In genomic region chr5:142473696-142474095, GRCm38 (mm10) we compare ENCODE assay signal across 12 mouse cellular contexts. TPM values are rescaled to one million over a fixed set of nuclear protein-coding genes. Genes with fewer than 3 reads are reported as not detected.
DNase-seq lines count a peak whose midpoint lies in the region; ATAC-seq and TF ChIP-seq lines count a peak whose summit lies in the region.
"Had no signal": no experiment of that assay in that cellular context is flagged by ENCODE, and none has a peak within 500 bp of the region (broad histone marks: within the 10 kb centered on the region; RNA-seq: fewer than 3 reads in every experiment).

No protein-coding gene starts in this region.

- H3K27me3 ChIP-seq in forebrain, postnatal 0 days (ENCODE audit: insufficient read depth, low read length) = no peaks in the 10 kb centered on the region
- H3K27me3 ChIP-seq in forebrain, embryonic 12.5 days = no peaks in the 10 kb centered on the region
- H3K27me3 ChIP-seq in hindbrain, embryonic 11.5 days (ENCODE audit: control insufficient read depth, insufficient read depth, low read length) = no peaks in the 10 kb centered on the region
- H3K27me3 ChIP-seq: liver, embryonic 12.5 days; stomach, embryonic 15.5 days had no signal

- peaks cover 38% of the 10 kb centered on the region for H3K36me3 ChIP-seq in forebrain, postnatal 0 days (ENCODE audit: insufficient read depth)
- H3K36me3 ChIP-seq in forebrain, embryonic 12.5 days (replicated peaks) = peaks cover 30% of the 10 kb centered on the region
- H3K36me3 ChIP-seq in hindbrain, embryonic 11.5 days (ENCODE audit: control insufficient read depth, insufficient read depth, low read length) = 0 out of 2 replicates have a peak, but pooled peaks cover 4% of the 10 kb centered on the region

- peak; percentile 63; the same call in 1 of the 2 replicates for ATAC-seq in forebrain, postnatal 0 days
- no peak for ATAC-seq in forebrain, embryonic 12.5 days (ENCODE audit: low FRiP score)
- ATAC-seq in hindbrain, embryonic 11.5 days (ENCODE audit: low FRiP score) = peak; percentile 34; the same call in 1 of the 2 replicates
- no peak for ATAC-seq in megakaryocyte-erythroid progenitor cell, adult 5-6 weeks (replicated peaks; ENCODE audit: low FRiP score, low TSS enrichment, poor library complexity, severe bottlenecking)
- ATAC-seq: liver, embryonic 12.5 days had no signal

- no peaks in the 10 kb centered on the region for H3K4me1 ChIP-seq in forebrain, postnatal 0 days (ENCODE audit: insufficient read depth)
- 0 out of 2 replicates have a peak, but pooled peaks cover 5% of the 10 kb centered on the region for H3K4me1 ChIP-seq in forebrain, embryonic 12.5 days
- H3K4me1 ChIP-seq in hindbrain, embryonic 11.5 days (replicated peaks; ENCODE audit: control insufficient read depth, insufficient read depth, low read length) = no peaks in the 10 kb centered on the region
- H3K4me1 ChIP-seq: liver, embryonic 12.5 days; stomach, embryonic 15.5 days had no signal

- H3K9me3 ChIP-seq in forebrain, postnatal 0 days (ENCODE audit: low read length) = no peaks in the 10 kb centered on the region
- H3K9me3 ChIP-seq in forebrain, embryonic 12.5 days = no peaks in the 10 kb centered on the region
- no peaks in the 10 kb centered on the region for H3K9me3 ChIP-seq in hindbrain, embryonic 11.5 days (ENCODE audit: control insufficient read depth, low read length)
- H3K9me3 ChIP-seq: liver, embryonic 12.5 days; stomach, embryonic 15.5 days had no signal

- DNase-seq in forebrain, postnatal 0 days = no peak
- DNase-seq in Muller cell, postnatal 12 days (ENCODE audit: inconsistent ontology term) = peak; percentile 92
- peak; percentile 21 for DNase-seq in hindbrain, embryonic 11.5 days (ENCODE audit: low spot score)
- DNase-seq in mesoderm, embryonic 11.5 days (ENCODE audit: low read depth, low spot score) = peak; percentile 31
- DNase-seq in kidney, adult 11 months = no peak
- no peak for DNase-seq in thymus, postnatal 0 days (ENCODE audit: low spot score)
- DNase-seq: adrenal gland, postnatal 10 days; lung, postnatal 36 days had no signal

- H3K27ac ChIP-seq in forebrain, postnatal 0 days (ENCODE audit: low read depth, low read length) = no peak overlapping the region
- H3K27ac ChIP-seq in forebrain, embryonic 12.5 days = no peak overlapping the region
- no peak overlapping the region for H3K27ac ChIP-seq in hindbrain, embryonic 11.5 days (ENCODE audit: low read depth, low read length)
- H3K27ac ChIP-seq: liver, embryonic 12.5 days; stomach, embryonic 15.5 days had no signal

- no peak overlapping the region for H3K4me3 ChIP-seq in forebrain, postnatal 0 days (ENCODE audit: low read depth, low read length)
- H3K4me3 ChIP-seq in forebrain, embryonic 12.5 days (replicated peaks) = no peak overlapping the region
- no peak overlapping the region for H3K4me3 ChIP-seq in hindbrain, embryonic 11.5 days (ENCODE audit: low read depth, low read length)
- H3K4me3 ChIP-seq: liver, embryonic 12.5 days; stomach, embryonic 15.5 days had no signal

- H3K4me2 ChIP-seq in forebrain, postnatal 0 days (ENCODE audit: low read depth) = no peak overlapping the region
- H3K4me2 ChIP-seq in forebrain, embryonic 12.5 days = no peak overlapping the region
- no peak overlapping the region for H3K4me2 ChIP-seq in hindbrain, embryonic 11.5 days (replicated peaks; ENCODE audit: low read depth, low read length)
- H3K4me2 ChIP-seq: liver, embryonic 12.5 days; stomach, embryonic 15.5 days had no signal

- no peak overlapping the region for H3K9ac ChIP-seq in forebrain, postnatal 0 days
- no peak overlapping the region for H3K9ac ChIP-seq in forebrain, embryonic 12.5 days
- 0 out of 2 replicates have a peak overlapping the region, but pooled peaks have one; percentile 11 for H3K9ac ChIP-seq in hindbrain, embryonic 11.5 days (ENCODE audit: low read depth, low read length)
- H3K9ac ChIP-seq: liver, embryonic 12.5 days; stomach, embryonic 15.5 days had no signal

- WGBS in forebrain, postnatal 0 days = 61% methylated on average over 10 of the region's 10 CpGs
- WGBS in forebrain, embryonic 12.5 days = 65% methylated on average over 10 of the region's 10 CpGs
- WGBS in hindbrain, embryonic 11.5 days = 52% methylated on average over 10 of the region's 10 CpGs

- no peak for TF ChIP-seq CTCF in forebrain, postnatal 0 days (IDR thresholded peaks at IDR 0.05; ENCODE audit: low read depth)

RNA-seq across cellular contexts. Expression of gene Ap5z1, which starts 10.0 kb away (rescaled TPM):
- 13.5 and 16.7 TPM in 2 replicates for total RNA-seq in forebrain, postnatal 0 days (2014; rRNA removed)
- polyA plus RNA-seq in forebrain, postnatal 0 days (2015; fragmentation: Nextera tagmentation; extraction: Ambion mirVana) = 6.4 and 7.8 TPM in 2 replicates
- polyA plus RNA-seq in forebrain, embryonic 12.5 days (2016; fragmentation: Nextera tagmentation; extraction: Ambion mirVana) = 12.7 and 15.2 TPM in 2 replicates
- polyA plus RNA-seq in hindbrain, embryonic 11.5 days (2014; fragmentation: Nextera tagmentation; extraction: Ambion mirVana) = 9.2 and 9.6 TPM in 2 replicates
- polyA plus RNA-seq in thymus, postnatal 0 days (2015; fragmentation: Nextera tagmentation; extraction: Ambion mirVana) = 8.1 and 9.3 TPM in 2 replicates
- total RNA-seq in megakaryocyte-erythroid progenitor cell, adult 5-6 weeks (2014; fragmentation: Nextera tagmentation) = 16.4 and 25.5 TPM in 2 replicates
- 2.7 and 4.9 TPM in 2 replicates for total RNA-seq in megakaryocyte-erythroid progenitor cell, adult 5-6 weeks (2017)

RNA-seq across cellular contexts. Expression of gene Papolb, which starts 56.2 kb away (rescaled TPM):
- 0.38 and 0.62 TPM in 2 replicates for total RNA-seq in forebrain, postnatal 0 days (2014; rRNA removed)
- 0.12 and 0.13 TPM in 2 replicates for polyA plus RNA-seq in forebrain, postnatal 0 days (2015; fragmentation: Nextera tagmentation; extraction: Ambion mirVana)
- polyA plus RNA-seq in forebrain, embryonic 12.5 days (2016; fragmentation: Nextera tagmentation; extraction: Ambion mirVana) = 0.10 and 0.19 TPM in 2 replicates
- 0.12 and 0.32 TPM in 2 replicates for polyA plus RNA-seq in hindbrain, embryonic 11.5 days (2014; fragmentation: Nextera tagmentation; extraction: Ambion mirVana)
- polyA plus RNA-seq in thymus, postnatal 0 days (2015; fragmentation: Nextera tagmentation; extraction: Ambion mirVana) = not detected in 2 replicates
- not detected in 2 replicates for total RNA-seq in megakaryocyte-erythroid progenitor cell, adult 5-6 weeks (2014; fragmentation: Nextera tagmentation)
- total RNA-seq in megakaryocyte-erythroid progenitor cell, adult 5-6 weeks (2017) = not detected in 2 replicates

Comparison
In these comparisons a context has a peak if more than half of its experiments do, and no peak if none do; other contexts are left out.
1. ATAC-seq: peak in forebrain, postnatal 0 days (single experiment) and hindbrain, embryonic 11.5 days (single experiment); none in forebrain, embryonic 12.5 days (single experiment) and megakaryocyte-erythroid progenitor cell, adult 5-6 weeks (single experiment).
2. DNase-seq: peak in Muller cell, postnatal 12 days (single experiment), hindbrain, embryonic 11.5 days (single experiment) and mesoderm, embryonic 11.5 days (single experiment); none in forebrain, postnatal 0 days (single experiment), kidney, adult 11 months (single experiment) and thymus, postnatal 0 days (single experiment).